Comparison of ENCODE assay signal across 27 mouse cellular contexts in the genomic region with DNA sequence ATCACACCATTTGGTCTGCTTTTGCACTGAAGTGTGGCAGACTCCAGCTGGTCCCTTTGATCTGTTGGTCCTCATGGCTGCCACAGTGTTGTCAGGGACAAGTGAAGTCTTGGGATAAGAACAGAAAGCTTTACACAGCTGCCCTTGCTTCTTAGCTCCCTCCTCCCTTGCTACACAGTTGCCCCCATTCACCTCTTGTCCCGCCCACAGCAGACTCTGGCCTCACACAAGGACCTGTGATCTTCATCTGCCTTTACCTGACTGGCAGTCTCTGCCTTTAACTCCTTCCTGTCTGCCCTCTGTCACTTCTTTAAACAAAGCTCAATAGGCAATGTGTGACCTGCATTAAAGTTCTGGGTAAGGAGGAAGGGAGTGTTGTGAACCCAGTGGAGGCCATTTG.
DNase-seq lines count a peak whose midpoint lies in the region; ATAC-seq and TF ChIP-seq lines count a peak whose summit lies in the region.
"Had no signal": no experiment of that assay in that cellular context is flagged by ENCODE, and none has a peak within 500 bp of the region (broad histone marks: within the 10 kb centered on the region; RNA-seq: fewer than 3 reads in every experiment).

No protein-coding gene starts in this region.

- no peak overlapping the region for H3K4me2 ChIP-seq in forebrain, postnatal 0 days (ENCODE audit: low read depth)
- no peak overlapping the region for H3K4me2 ChIP-seq in forebrain, embryonic 11.5 days (ENCODE audit: low read depth, low read length, severe bottlenecking)
- H3K4me2 ChIP-seq in kidney, embryonic 15.5 days: no peak overlapping the region
- no peak overlapping the region for H3K4me2 ChIP-seq in intestine, embryonic 15.5 days (replicated peaks)
- no peak overlapping the region for H3K4me2 ChIP-seq in intestine, postnatal 0 days (replicated peaks; ENCODE audit: low read depth)
- H3K4me2 ChIP-seq: embryonic facial prominence, embryonic 12.5 days; embryonic facial prominence, embryonic 15.5 days; forebrain, embryonic 12.5 days; forebrain, embryonic 15.5 days; hindbrain, embryonic 13.5 days had no signal

- H3K4me1 ChIP-seq in forebrain, postnatal 0 days (ENCODE audit: insufficient read depth): no peaks in the 10 kb centered on the region
- H3K4me1 ChIP-seq in forebrain, embryonic 11.5 days (replicated peaks; ENCODE audit: control insufficient read depth, insufficient read depth, low read length): peaks cover 3% of the 10 kb centered on the region; the same call in 1 of the 2 replicates
- H3K4me1 ChIP-seq in kidney, embryonic 15.5 days: peaks cover 7% of the 10 kb centered on the region; the same call in 1 of the 2 replicates
- peaks cover 14% of the 10 kb centered on the region; the same call in 1 of the 2 replicates for H3K4me1 ChIP-seq in intestine, embryonic 15.5 days (replicated peaks)
- H3K4me1 ChIP-seq in intestine, postnatal 0 days (replicated peaks; ENCODE audit: control insufficient read depth, insufficient read depth, low read length): no peaks in the 10 kb centered on the region; the same call in 1 of the 2 replicates

- TF ChIP-seq CTCF in forebrain, postnatal 0 days (IDR thresholded peaks at IDR 0.05; ENCODE audit: low read depth): no peak
- TF ChIP-seq CTCF in intestine, postnatal 0 days (IDR thresholded peaks at IDR 0.05; ENCODE audit: low read depth): no peak

- ATAC-seq in forebrain, postnatal 0 days: 0 out of 2 replicates have a peak, but pooled peaks have one; percentile 16
- ATAC-seq in forebrain, embryonic 11.5 days (replicated peaks; ENCODE audit: low FRiP score): no peak
- ATAC-seq in kidney, embryonic 15.5 days (replicated peaks; ENCODE audit: low FRiP score): 0 out of 2 replicates have a peak, but pooled peaks have one; percentile 49
- peak; percentile 64; the same call in 1 of the 2 replicates for ATAC-seq in intestine, embryonic 15.5 days
- peak; percentile 76 for ATAC-seq in intestine, postnatal 0 days
- ATAC-seq: forebrain, embryonic 15.5 days; hindbrain, embryonic 16.5 days; Patski had no signal

- DNase-seq in forebrain, postnatal 0 days: no peak
- no peak for DNase-seq in forebrain, embryonic 11.5 days (ENCODE audit: low spot score)
- DNase-seq in kidney, postnatal 4 days: no peak
- no peak for DNase-seq in gastrocnemius, postnatal 25 days
- no peak for DNase-seq in adrenal gland, adult 8-10 months
- DNase-seq: adrenal gland, postnatal 14 days; B cell, adult 2 months; cerebellum, adult 11-12 months; cerebellum, adult 8-10 months; cerebellum, postnatal 10 days; cerebellum, postnatal 36 days; gastrocnemius, postnatal 10 days; heart, adult 18-20 months; kidney, adult 11 months had no signal

- H3K27me3 ChIP-seq in forebrain, postnatal 0 days (ENCODE audit: insufficient read depth, low read length): no peaks in the 10 kb centered on the region
- no peaks in the 10 kb centered on the region for H3K27me3 ChIP-seq in forebrain, embryonic 11.5 days (ENCODE audit: control insufficient read depth, insufficient read depth, low read length)
- H3K27me3 ChIP-seq in kidney, embryonic 15.5 days: no peaks in the 10 kb centered on the region
- H3K27me3 ChIP-seq in intestine, embryonic 15.5 days (replicated peaks): no peaks in the 10 kb centered on the region
- H3K27me3 ChIP-seq in intestine, postnatal 0 days (replicated peaks; ENCODE audit: control insufficient read depth, insufficient read depth, low read length): no peaks in the 10 kb centered on the region
- H3K27me3 ChIP-seq: CH12.LX; embryonic facial prominence, embryonic 12.5 days; embryonic facial prominence, embryonic 15.5 days; forebrain, embryonic 12.5 days; forebrain, embryonic 15.5 days; hindbrain, embryonic 13.5 days; Patski had no signal

- no peaks in the 10 kb centered on the region for H3K36me3 ChIP-seq in forebrain, postnatal 0 days (ENCODE audit: insufficient read depth)
- H3K36me3 ChIP-seq in forebrain, embryonic 11.5 days (ENCODE audit: control insufficient read depth, insufficient read depth, low read length): no peaks in the 10 kb centered on the region
- H3K36me3 ChIP-seq in kidney, embryonic 15.5 days: no peaks in the 10 kb centered on the region
- H3K36me3 ChIP-seq in intestine, embryonic 15.5 days: no peaks in the 10 kb centered on the region
- H3K36me3 ChIP-seq in intestine, postnatal 0 days (ENCODE audit: control insufficient read depth, insufficient read depth): no peaks in the 10 kb centered on the region
- H3K36me3 ChIP-seq: embryonic facial prominence, embryonic 12.5 days; embryonic facial prominence, embryonic 15.5 days; forebrain, embryonic 12.5 days; forebrain, embryonic 15.5 days; G1E; hindbrain, embryonic 10.5 days; hindbrain, embryonic 13.5 days had no signal

- H3K4me3 ChIP-seq in forebrain, postnatal 0 days (ENCODE audit: low read depth, low read length): no peak overlapping the region
- no peak overlapping the region for H3K4me3 ChIP-seq in forebrain, embryonic 11.5 days (ENCODE audit: low read depth, low read length)
- H3K4me3 ChIP-seq in kidney, embryonic 15.5 days (replicated peaks): no peak overlapping the region
- no peak overlapping the region for H3K4me3 ChIP-seq in intestine, embryonic 15.5 days (replicated peaks)
- H3K4me3 ChIP-seq in intestine, postnatal 0 days (ENCODE audit: low read depth, low read length): no peak overlapping the region
- H3K4me3 ChIP-seq: embryonic facial prominence, embryonic 12.5 days; embryonic facial prominence, embryonic 15.5 days; forebrain, embryonic 12.5 days; forebrain, embryonic 15.5 days; hindbrain, embryonic 10.5 days; hindbrain, embryonic 13.5 days had no signal

- WGBS in forebrain, postnatal 0 days: 55% methylated on average over 1 of the region's 1 CpGs
- WGBS in forebrain, embryonic 11.5 days: 53% methylated on average over 1 of the region's 1 CpGs
- WGBS in kidney, embryonic 15.5 days: 15% methylated on average over 1 of the region's 1 CpGs
- WGBS in intestine, embryonic 15.5 days: 33% methylated on average over 1 of the region's 1 CpGs
- WGBS in intestine, postnatal 0 days: 30% methylated on average over 1 of the region's 1 CpGs

- no peaks in the 10 kb centered on the region for H3K9me3 ChIP-seq in forebrain, postnatal 0 days (ENCODE audit: low read length)
- H3K9me3 ChIP-seq in forebrain, embryonic 11.5 days (ENCODE audit: control insufficient read depth, low read length): no peaks in the 10 kb centered on the region
- H3K9me3 ChIP-seq in kidney, embryonic 15.5 days (replicated peaks): no peaks in the 10 kb centered on the region
- no peaks in the 10 kb centered on the region for H3K9me3 ChIP-seq in intestine, embryonic 15.5 days
- no peaks in the 10 kb centered on the region for H3K9me3 ChIP-seq in intestine, postnatal 0 days (ENCODE audit: control insufficient read depth)
- H3K9me3 ChIP-seq: embryonic facial prominence, embryonic 12.5 days; embryonic facial prominence, embryonic 15.5 days; forebrain, embryonic 12.5 days; forebrain, embryonic 15.5 days; hindbrain, embryonic 10.5 days; hindbrain, embryonic 13.5 days had no signal

- H3K9ac ChIP-seq in forebrain, postnatal 0 days: no peak overlapping the region
- no peak overlapping the region for H3K9ac ChIP-seq in forebrain, embryonic 11.5 days (ENCODE audit: low read length)
- H3K9ac ChIP-seq in kidney, embryonic 15.5 days: no peak overlapping the region
- no peak overlapping the region for H3K9ac ChIP-seq in intestine, embryonic 15.5 days
- no peak overlapping the region for H3K9ac ChIP-seq in intestine, postnatal 0 days (ENCODE audit: low read depth, low read length)
- H3K9ac ChIP-seq: embryonic facial prominence, embryonic 12.5 days; embryonic facial prominence, embryonic 15.5 days; forebrain, embryonic 12.5 days; forebrain, embryonic 15.5 days; hindbrain, embryonic 13.5 days had no signal

- H3K27ac ChIP-seq in forebrain, postnatal 0 days (ENCODE audit: low read depth, low read length): no peak overlapping the region
- H3K27ac ChIP-seq in forebrain, embryonic 11.5 days (ENCODE audit: low read depth, low read length): no peak overlapping the region
- H3K27ac ChIP-seq in kidney, embryonic 15.5 days: no peak overlapping the region
- H3K27ac ChIP-seq in intestine, embryonic 15.5 days: no peak overlapping the region
- no peak overlapping the region for H3K27ac ChIP-seq in intestine, postnatal 0 days (ENCODE audit: low read depth, low read length)
- H3K27ac ChIP-seq: embryonic facial prominence, embryonic 12.5 days; embryonic facial prominence, embryonic 15.5 days; forebrain, embryonic 12.5 days; forebrain, embryonic 15.5 days; hindbrain, embryonic 10.5 days; hindbrain, embryonic 13.5 days had no signal
